Mouse (Mus musculus): ENCODE data around the gene Ralgps2. TPM values are rescaled to one million over a fixed set of nuclear protein-coding genes. Genes with fewer than 3 reads are reported as not detected.
A peak's percentile ranks its signal among the peaks of the same experiment; 100 is the strongest.

Ralgps2 gene
- 19.9 and 20.3 TPM in 2 replicates for polyA plus RNA-seq (2012; rRNA removed)

DNA sequence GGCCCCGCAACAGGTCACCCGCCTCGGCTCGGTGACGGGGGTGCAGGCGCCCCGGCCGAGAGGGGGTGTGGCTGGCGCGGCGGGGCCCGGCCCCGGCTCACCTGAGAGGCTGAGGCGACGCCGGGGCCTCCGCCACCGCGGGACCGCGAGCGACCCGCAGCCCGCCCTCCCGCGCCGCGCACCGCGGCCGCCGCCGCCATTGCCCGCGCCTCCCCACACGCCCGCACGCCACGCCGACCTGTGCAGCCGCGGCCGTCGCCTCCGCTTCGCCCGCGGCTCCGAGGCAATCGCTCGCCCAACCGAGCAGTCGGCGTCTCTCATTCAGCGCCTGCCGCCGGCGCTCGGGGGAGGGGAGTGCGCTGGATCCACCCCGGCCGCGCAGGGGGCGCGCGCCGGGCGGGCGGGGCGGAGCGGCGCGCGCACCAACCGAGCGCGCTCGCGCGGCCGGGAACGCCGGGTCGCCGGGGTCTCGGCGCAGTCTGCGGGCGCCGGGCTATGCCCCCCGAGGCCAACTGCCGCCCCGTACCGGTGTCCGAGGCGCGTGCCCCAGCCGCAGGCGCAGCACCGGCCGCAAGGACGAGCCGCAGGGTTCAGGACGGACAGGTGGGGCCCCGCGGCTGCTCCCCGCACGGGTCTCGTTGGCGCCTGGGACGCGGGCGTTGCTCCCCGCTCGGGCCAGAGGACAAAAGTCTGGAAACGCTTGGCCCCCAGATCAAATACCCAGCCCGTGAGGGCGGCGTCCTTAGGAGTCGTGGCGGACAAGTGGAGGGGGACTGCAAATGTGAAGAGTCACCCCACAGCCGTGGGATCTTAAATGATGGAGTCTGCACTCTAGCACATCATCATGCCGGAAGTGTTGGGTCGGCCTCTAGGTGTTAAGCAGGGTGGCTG, at the start of gene Ralgps2:
Gene Ralgps2, minus strand, starts transcription at position 376 of the 891 bp plus-strand sequence.
- H3K4me3 ChIP-seq (replicated peaks; ENCODE audit: insufficient read depth, low read depth, low read length), result peak within 1 kb of the TSS; percentile 52
- H3K27ac ChIP-seq (ENCODE audit: insufficient read depth, low read length), result peak within 1 kb of the TSS; percentile 80
- H3K27me3 ChIP-seq (ENCODE audit: control insufficient read depth, insufficient read depth, low read length), result no peaks in the 10 kb centered on the region
- peak; percentile 75 to 82 for DNase-seq
- WGBS, result under 1% methylated on average over 110 of the region's 124 CpGs
- peak; percentile 27; the same call in 1 of the 2 replicates for TF ChIP-seq POLR2A (IDR thresholded peaks at IDR 0.05; ENCODE audit: borderline replicate concordance, insufficient read depth, low read length)
- no peak for TF ChIP-seq CTCF (IDR thresholded peaks at IDR 0.05; ENCODE audit: borderline replicate concordance, insufficient read depth, low read depth, low read length)
- peaks cover 5% of the 10 kb centered on the region; the same call in 1 of the 2 replicates for H3K4me1 ChIP-seq (ENCODE audit: control insufficient read depth, insufficient read depth, low read length)

DNA sequence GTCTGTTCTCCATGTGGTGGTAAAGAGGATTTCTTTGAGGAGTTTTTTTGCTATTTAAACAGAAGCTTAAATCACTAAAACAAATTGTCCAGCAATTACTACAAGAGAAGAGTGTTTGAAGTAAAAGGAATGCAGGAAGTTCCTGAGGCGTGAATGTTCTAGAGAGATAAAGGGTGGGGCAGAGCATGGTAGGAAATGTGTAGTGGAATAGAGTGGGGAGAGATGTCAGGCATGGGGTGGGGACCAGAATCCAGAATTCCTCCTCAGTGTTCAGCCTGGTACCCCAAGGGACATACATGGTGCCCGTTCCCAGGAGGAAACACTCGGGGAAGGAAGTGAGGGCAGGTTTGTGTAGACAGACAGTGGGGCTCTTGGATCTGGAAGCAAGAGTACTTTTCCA, 48.1 kb upstream of the Ralgps2 start:
- TF ChIP-seq CTCF (IDR thresholded peaks at IDR 0.05; ENCODE audit: borderline replicate concordance, insufficient read depth, low read depth, low read length) (no peak), POLR2A (IDR thresholded peaks at IDR 0.05; ENCODE audit: borderline replicate concordance, insufficient read depth, low read length) (no peak)
- Histone ChIP-seq H3K27me3 (ENCODE audit: control insufficient read depth, insufficient read depth, low read length) (no peaks in the 10 kb centered on the region), H3K4me1 (ENCODE audit: control insufficient read depth, insufficient read depth, low read length) (peaks cover 6% of the 10 kb centered on the region), H3K4me3 (replicated peaks; ENCODE audit: insufficient read depth, low read depth, low read length) (no peak overlapping the region), H3K27ac (ENCODE audit: insufficient read depth, low read length) (no peak overlapping the region)
- 88% methylated on average over 3 of the region's 3 CpGs for WGBS
- DNase-seq, result no peak

- no peaks in the 10 kb centered on the region for H3K27me3 ChIP-seq (ENCODE audit: control insufficient read depth, insufficient read depth, low read length)
- TF ChIP-seq POLR2A (IDR thresholded peaks at IDR 0.05; ENCODE audit: borderline replicate concordance, insufficient read depth, low read length), result no peak
- no peak for TF ChIP-seq CTCF (IDR thresholded peaks at IDR 0.05; ENCODE audit: borderline replicate concordance, insufficient read depth, low read depth, low read length)
- H3K4me1 ChIP-seq (ENCODE audit: control insufficient read depth, insufficient read depth, low read length), result peaks cover 6% of the 10 kb centered on the region
- H3K4me3 ChIP-seq (replicated peaks; ENCODE audit: insufficient read depth, low read depth, low read length), result no peak overlapping the region
- no peak for DNase-seq
- WGBS, result 82% methylated on average over 6 of the region's 6 CpGs
- H3K27ac ChIP-seq (ENCODE audit: insufficient read depth, low read length), result no peak overlapping the region
Observed at GRCm38 (mm10) chr1:156986641-156987345, 47.4 kb upstream of the Ralgps2 start.

GRCm38 (mm10) chr1:156985657-156986640, 46.5 kb upstream of the Ralgps2 start:
- DNase-seq, result no peak
- H3K4me3 ChIP-seq (replicated peaks; ENCODE audit: insufficient read depth, low read depth, low read length), result no peak overlapping the region
- TF ChIP-seq POLR2A (IDR thresholded peaks at IDR 0.05; ENCODE audit: borderline replicate concordance, insufficient read depth, low read length), result no peak
- no peak for TF ChIP-seq CTCF (IDR thresholded peaks at IDR 0.05; ENCODE audit: borderline replicate concordance, insufficient read depth, low read depth, low read length)
- H3K27me3 ChIP-seq (ENCODE audit: control insufficient read depth, insufficient read depth, low read length), result no peaks in the 10 kb centered on the region
- peaks cover 6% of the 10 kb centered on the region for H3K4me1 ChIP-seq (ENCODE audit: control insufficient read depth, insufficient read depth, low read length)
- 51% methylated on average over 6 of the region's 6 CpGs for WGBS
- no peak overlapping the region for H3K27ac ChIP-seq (ENCODE audit: insufficient read depth, low read length)

- 76% methylated on average over 14 of the region's 14 CpGs for WGBS
- Histone ChIP-seq H3K27ac (ENCODE audit: insufficient read depth, low read length) (no peak overlapping the region), H3K27me3 (ENCODE audit: control insufficient read depth, insufficient read depth, low read length) (no peaks in the 10 kb centered on the region), H3K4me1 (ENCODE audit: control insufficient read depth, insufficient read depth, low read length) (peaks cover 6% of the 10 kb centered on the region; the same call in 1 of the 2 replicates), H3K4me3 (replicated peaks; ENCODE audit: insufficient read depth, low read depth, low read length) (no peak overlapping the region)
- DNase-seq, result no peak
- no peak for TF ChIP-seq POLR2A (IDR thresholded peaks at IDR 0.05; ENCODE audit: borderline replicate concordance, insufficient read depth, low read length)
- no peak for TF ChIP-seq CTCF (IDR thresholded peaks at IDR 0.05; ENCODE audit: borderline replicate concordance, insufficient read depth, low read depth, low read length)
Observed at GRCm38 (mm10) chr1:156983009-156983870, 43.8 kb upstream of the Ralgps2 start.

GRCm38 (mm10) chr1:156981975-156982374, 42.5 kb upstream of the Ralgps2 start:
- TF ChIP-seq CTCF (IDR thresholded peaks at IDR 0.05; ENCODE audit: borderline replicate concordance, insufficient read depth, low read depth, low read length) (no peak), POLR2A (IDR thresholded peaks at IDR 0.05; ENCODE audit: borderline replicate concordance, insufficient read depth, low read length) (no peak)
- no peak for DNase-seq
- H3K27ac ChIP-seq (ENCODE audit: insufficient read depth, low read length), result no peak overlapping the region
- 91% methylated on average over 9 of the region's 9 CpGs for WGBS
- no peaks in the 10 kb centered on the region for H3K27me3 ChIP-seq (ENCODE audit: control insufficient read depth, insufficient read depth, low read length)
- H3K4me1 ChIP-seq (ENCODE audit: control insufficient read depth, insufficient read depth, low read length), result peaks cover 6% of the 10 kb centered on the region; the same call in 1 of the 2 replicates
- no peak overlapping the region for H3K4me3 ChIP-seq (replicated peaks; ENCODE audit: insufficient read depth, low read depth, low read length)
